8 mouse cellular contexts compared by ENCODE assay signal in the genomic region with DNA sequence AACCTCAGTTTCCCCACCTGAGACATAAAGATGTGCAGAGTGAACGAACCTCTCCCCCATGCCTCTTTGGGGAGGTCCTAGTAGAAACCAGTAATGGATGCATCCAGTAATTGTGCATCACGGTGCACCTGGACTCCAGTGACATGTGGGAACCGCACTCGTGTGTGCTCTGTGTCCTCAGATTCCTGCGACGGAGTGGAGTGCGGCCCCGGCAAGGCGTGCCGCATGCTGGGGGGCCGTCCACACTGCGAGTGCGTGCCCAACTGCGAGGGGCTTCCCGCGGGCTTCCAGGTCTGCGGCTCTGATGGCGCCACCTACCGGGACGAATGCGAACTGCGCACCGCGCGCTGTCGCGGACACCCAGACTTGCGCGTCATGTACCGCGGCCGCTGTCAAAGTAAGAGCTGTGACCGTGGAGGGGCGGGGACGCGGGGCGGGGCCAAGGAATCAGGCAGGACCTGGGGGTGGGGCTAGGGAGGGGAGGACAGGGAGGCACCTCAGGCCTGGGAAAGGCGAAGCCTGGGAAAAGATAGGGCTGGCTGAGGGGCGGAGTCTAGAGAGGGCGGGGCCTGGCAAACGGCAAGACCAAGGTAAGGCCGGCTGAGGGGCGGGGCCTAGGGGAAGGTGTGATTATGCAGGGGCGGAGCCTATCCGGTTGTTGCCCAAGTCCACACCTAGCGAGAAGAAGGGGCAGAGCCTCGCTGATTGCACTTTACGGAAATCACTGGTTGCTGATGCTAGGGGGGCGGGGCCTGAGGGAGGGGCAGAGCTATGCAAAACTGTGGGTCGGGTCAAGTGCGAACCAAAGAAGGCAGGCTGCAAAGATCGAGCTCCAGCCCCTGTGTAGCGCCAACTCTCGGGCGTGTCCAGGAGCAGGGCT. TPM values are rescaled to one million over a fixed set of nuclear protein-coding genes. Genes with fewer than 3 reads are reported as not detected.
A peak's percentile ranks its signal among the peaks of the same experiment; 100 is the strongest.
DNase-seq lines count a peak whose midpoint lies in the region; ATAC-seq and TF ChIP-seq lines count a peak whose summit lies in the region.

No protein-coding gene starts in this region.

- no peak overlapping the region for H3K27ac ChIP-seq in bone marrow macrophage, adult 2 months (ENCODE audit: insufficient read depth, low read depth, low read length)
- no peak overlapping the region for H3K27ac ChIP-seq in embryonic fibroblast, embryonic 13.5 days (ENCODE audit: insufficient read depth, low read length)
- no peak overlapping the region for H3K27ac ChIP-seq in kidney, embryonic 14.5 days (ENCODE audit: low read depth, low read length)
- peak overlapping the region; percentile 51; the same call in 1 of the 2 replicates for H3K27ac ChIP-seq in limb, embryonic 15.5 days

- peaks cover 5% of the 10 kb centered on the region for H3K4me1 ChIP-seq in bone marrow macrophage, adult 2 months (ENCODE audit: control insufficient read depth, insufficient read depth, low read length)
- H3K4me1 ChIP-seq in embryonic fibroblast, embryonic 13.5 days (ENCODE audit: control insufficient read depth, insufficient read depth, low read length): peaks cover 4% of the 10 kb centered on the region; the same call in 1 of the 2 replicates
- peaks cover 21% of the 10 kb centered on the region for H3K4me1 ChIP-seq in kidney, embryonic 14.5 days (ENCODE audit: control insufficient read depth, insufficient read depth, low read length)
- peaks cover 47% of the 10 kb centered on the region for H3K4me1 ChIP-seq in limb, embryonic 15.5 days

- no peak for TF ChIP-seq POLR2A in bone marrow macrophage, adult 2 months (IDR thresholded peaks at IDR 0.05; ENCODE audit: borderline replicate concordance, low read depth, low read length)
- TF ChIP-seq POLR2A in embryonic fibroblast, embryonic 13.5 days (IDR thresholded peaks at IDR 0.05; ENCODE audit: low read depth, low read length): no peak

- peak overlapping the region; percentile 77 for H3K4me2 ChIP-seq in kidney, embryonic 14.5 days (replicated peaks; ENCODE audit: low read depth, low read length)
- H3K4me2 ChIP-seq in limb, embryonic 15.5 days: peak overlapping the region; percentile 80

- DNase-seq in 3134 (ENCODE audit: extremely low read depth, insufficient read length, low spot score): peak; percentile 87
- peak; percentile 89 to 92 for DNase-seq in heart, adult 9 months (ENCODE audit: low spot score in 2 of 2)
- DNase-seq in monocyte, adult 2 months (ENCODE audit: low read depth in 1 of 2, low spot score in 2 of 2): peak; percentile 92 to 93
- peak; percentile 97 for DNase-seq in spleen, postnatal 36 days (ENCODE audit: low spot score in 2 of 2)

- ATAC-seq in kidney, embryonic 14.5 days (ENCODE audit: low FRiP score, low TSS enrichment): peak; percentile 89
- peak; percentile 86 for ATAC-seq in limb, embryonic 15.5 days (ENCODE audit: insufficient number of reproducible peaks, low FRiP score, low TSS enrichment, low read depth)

- TF ChIP-seq CTCF in bone marrow macrophage, adult 2 months (IDR thresholded peaks at IDR 0.05; ENCODE audit: low read depth, low read length): peak; percentile 88
- peak; percentile 82 for TF ChIP-seq CTCF in embryonic fibroblast, embryonic 13.5 days (IDR thresholded peaks at IDR 0.05; ENCODE audit: borderline replicate concordance, insufficient read depth, low read length)

- H3K4me3 ChIP-seq in bone marrow macrophage, adult 2 months (ENCODE audit: insufficient read depth, low read length): peak overlapping the region; percentile 78
- H3K4me3 ChIP-seq in embryonic fibroblast, embryonic 13.5 days (ENCODE audit: insufficient read depth, low read length): peak overlapping the region; percentile 22
- peak overlapping the region; percentile 43 for H3K4me3 ChIP-seq in kidney, embryonic 14.5 days (ENCODE audit: low read length)
- H3K4me3 ChIP-seq in limb, embryonic 15.5 days: peak overlapping the region; percentile 43

- H3K9ac ChIP-seq in kidney, embryonic 14.5 days (ENCODE audit: low read depth, low read length): no peak overlapping the region; the same call in 1 of the 2 replicates
- no peak overlapping the region for H3K9ac ChIP-seq in limb, embryonic 15.5 days

- H3K27me3 ChIP-seq in kidney, embryonic 14.5 days (ENCODE audit: control insufficient read depth, insufficient read depth, low read length): peaks cover 10% of the 10 kb centered on the region; the same call in 1 of the 2 replicates
- H3K27me3 ChIP-seq in limb, embryonic 15.5 days: peaks cover 34% of the 10 kb centered on the region

- no peaks in the 10 kb centered on the region for H3K36me3 ChIP-seq in kidney, embryonic 14.5 days (ENCODE audit: control insufficient read depth, insufficient read depth, low read length)
- no peaks in the 10 kb centered on the region for H3K36me3 ChIP-seq in limb, embryonic 15.5 days

- no peaks in the 10 kb centered on the region for H3K9me3 ChIP-seq in kidney, embryonic 14.5 days (ENCODE audit: control insufficient read depth, low read length)
- no peaks in the 10 kb centered on the region for H3K9me3 ChIP-seq in limb, embryonic 15.5 days

- WGBS in kidney, embryonic 14.5 days: 3% methylated on average over 55 of the region's 55 CpGs
- under 1% methylated on average over 54 of the region's 55 CpGs for WGBS in limb, embryonic 15.5 days

RNA-seq across cellular contexts. Expression of a gene that starts 3.0 kb away (rescaled TPM):
- 1.0 and 1.1 TPM in 2 replicates for polyA plus RNA-seq in bone marrow macrophage, adult 2 months (2012; ENCODE audit: insufficient read depth, insufficient read length, missing spikeins)
- polyA plus RNA-seq in embryonic fibroblast, embryonic 13.5 days (2011; ENCODE audit: insufficient read length, low read depth, missing spikeins): 21.9 and 42.7 TPM in 2 replicates
- polyA plus RNA-seq in kidney, embryonic 14.5 days (2014; fragmentation: Nextera tagmentation; extraction: Ambion mirVana): 4.9 and 8.2 TPM in 2 replicates
- polyA plus RNA-seq in limb, embryonic 15.5 days (2015; fragmentation: Nextera tagmentation; extraction: Ambion mirVana): 21.2 and 22.2 TPM in 2 replicates

RNA-seq across cellular contexts. Expression of a gene that starts 10.7 kb away (rescaled TPM):
- polyA plus RNA-seq in bone marrow macrophage, adult 2 months (2012; ENCODE audit: insufficient read depth, insufficient read length, missing spikeins): not detected in 2 replicates
- polyA plus RNA-seq in embryonic fibroblast, embryonic 13.5 days (2011; ENCODE audit: insufficient read length, low read depth, missing spikeins): not detected in 2 replicates
- polyA plus RNA-seq in kidney, embryonic 14.5 days (2014; fragmentation: Nextera tagmentation; extraction: Ambion mirVana): not detected in 2 replicates
- 0.10 and 0.12 TPM in 2 replicates for polyA plus RNA-seq in limb, embryonic 15.5 days (2015; fragmentation: Nextera tagmentation; extraction: Ambion mirVana)

RNA-seq across cellular contexts. Expression of a gene that starts 13.3 kb away (rescaled TPM):
- 23.3 and 27.6 TPM in 2 replicates for polyA plus RNA-seq in bone marrow macrophage, adult 2 months (2012; ENCODE audit: insufficient read depth, insufficient read length, missing spikeins)
- polyA plus RNA-seq in embryonic fibroblast, embryonic 13.5 days (2011; ENCODE audit: insufficient read length, low read depth, missing spikeins): 38.4 and 39.5 TPM in 2 replicates
- 95.9 and 104 TPM in 2 replicates for polyA plus RNA-seq in kidney, embryonic 14.5 days (2014; fragmentation: Nextera tagmentation; extraction: Ambion mirVana)
- 93.2 and 104 TPM in 2 replicates for polyA plus RNA-seq in limb, embryonic 15.5 days (2015; fragmentation: Nextera tagmentation; extraction: Ambion mirVana)

RNA-seq across cellular contexts. Expression of a gene that starts 13.3 kb away (rescaled TPM):
- 2.9 and 3.4 TPM in 2 replicates for polyA plus RNA-seq in bone marrow macrophage, adult 2 months (2012; ENCODE audit: insufficient read depth, insufficient read length, missing spikeins)
- 45.2 and 54.0 TPM in 2 replicates for polyA plus RNA-seq in embryonic fibroblast, embryonic 13.5 days (2011; ENCODE audit: insufficient read length, low read depth, missing spikeins)
- polyA plus RNA-seq in kidney, embryonic 14.5 days (2014; fragmentation: Nextera tagmentation; extraction: Ambion mirVana): 101 and 136 TPM in 2 replicates
- polyA plus RNA-seq in limb, embryonic 15.5 days (2015; fragmentation: Nextera tagmentation; extraction: Ambion mirVana): 79.9 and 84.8 TPM in 2 replicates

RNA-seq across cellular contexts. Expression of a gene that starts 25.1 kb away (rescaled TPM):
- polyA plus RNA-seq in bone marrow macrophage, adult 2 months (2012; ENCODE audit: insufficient read depth, insufficient read length, missing spikeins): not detected in 2 replicates
- polyA plus RNA-seq in embryonic fibroblast, embryonic 13.5 days (2011; ENCODE audit: insufficient read length, low read depth, missing spikeins): 0.23 TPM in 1 of 2 replicates, not detected in the other
- polyA plus RNA-seq in kidney, embryonic 14.5 days (2014; fragmentation: Nextera tagmentation; extraction: Ambion mirVana): 0.11 and 0.61 TPM in 2 replicates
- 0.95 and 2.2 TPM in 2 replicates for polyA plus RNA-seq in limb, embryonic 15.5 days (2015; fragmentation: Nextera tagmentation; extraction: Ambion mirVana)

Comparison
In these comparisons a context has a peak if more than half of its experiments do, and no peak if none do; other contexts are left out.
1. H3K4me3 ChIP-seq: peak in every context shown above with its lines; median percentile 78 in bone marrow macrophage, adult 2 months; 43 in kidney, embryonic 14.5 days; 43 in limb, embryonic 15.5 days; 22 in embryonic fibroblast, embryonic 13.5 days.